Mouse (Mus musculus): ENCODE data around the gene Gm35315. TPM values are rescaled to one million over a fixed set of nuclear protein-coding genes. Genes with fewer than 3 reads are reported as not detected.
"Not testable (repeated sequence)": the region's sequence is repeated elsewhere in the genome, so short reads cannot be mapped to it uniquely, and the experiment has no call there.

Gm35315 gene
- polyA plus RNA-seq, 1 experiment from 2014 or later: 0.92 TPM

GRCm38 (mm10) chr5:110099656-110100580, 5.7 kb upstream of the Gm35315 start, which contains the start of gene Plcxd1:
TSS of gene Plcxd1 (plus strand) at chr5:110099969.
- H3K4me3 ChIP-seq (replicated peaks): peak within 1 kb of the TSS; percentile 38
- ATAC-seq (ENCODE audit: insufficient number of reproducible peaks, low FRiP score, low TSS enrichment, low read depth): peak; percentile 35; the same call in 1 of the 2 replicates

GRCm38 (mm10) chr5:110098991-110099477, 4.8 kb upstream of the Gm35315 start:
- Histone ChIP-seq H3K4me2 (replicated peaks) (no peak overlapping the region), H3K36me3 (peaks cover 12% of the 10 kb centered on the region), H3K27ac (replicated peaks) (peak overlapping the region; percentile 17), H3K27me3 (no peaks in the 10 kb centered on the region), H3K4me1 (peaks cover 29% of the 10 kb centered on the region), H3K9me3 (replicated peaks) (no peaks in the 10 kb centered on the region), H3K9ac (no peak overlapping the region), H3K4me3 (replicated peaks) (no peak overlapping the region)
- no peak for ATAC-seq (ENCODE audit: insufficient number of reproducible peaks, low FRiP score, low TSS enrichment, low read depth)
- 22% methylated on average over 1 of the region's 1 CpGs for WGBS

More at GRCm38 (mm10) chr5:110099656-110100580, 5.7 kb upstream of the Gm35315 start, which contains the start of gene Plcxd1:
- Histone ChIP-seq H3K9me3 (replicated peaks) (no peaks in the 10 kb centered on the region), H3K4me1 (peaks cover 26% of the 10 kb centered on the region), H3K36me3 (peaks cover 21% of the 10 kb centered on the region), H3K4me2 (replicated peaks) (peak within 1 kb of the TSS; percentile 83), H3K27ac (replicated peaks) (peak within 1 kb of the TSS; percentile 17), H3K27me3 (no peaks in the 10 kb centered on the region), H3K9ac (no peak within 1 kb of the TSS)
- 6% methylated on average over 25 of the region's 25 CpGs for WGBS

GRCm38 (mm10) chr5:110094847-110095213, 610 bp upstream of the Gm35315 start:
- peak overlapping the region; percentile 56 for H3K27ac ChIP-seq (replicated peaks)
- H3K4me3 ChIP-seq (replicated peaks): peak overlapping the region; percentile 56
- H3K9ac ChIP-seq: peak overlapping the region; percentile 13; the same call in 1 of the 2 replicates
- 5% methylated on average over 4 of the region's 4 CpGs for WGBS
- ATAC-seq (ENCODE audit: insufficient number of reproducible peaks, low FRiP score, low TSS enrichment, low read depth): no peak
- H3K4me2 ChIP-seq (replicated peaks): peak overlapping the region; percentile 76
- H3K36me3 ChIP-seq: no peaks in the 10 kb centered on the region
- H3K9me3 ChIP-seq (replicated peaks): no peaks in the 10 kb centered on the region
- peaks cover 4% of the 10 kb centered on the region for H3K4me1 ChIP-seq
- no peaks in the 10 kb centered on the region for H3K27me3 ChIP-seq

- Histone ChIP-seq H3K4me3 (replicated peaks) (no peak overlapping the region), H3K9me3 (replicated peaks) (no peaks in the 10 kb centered on the region), H3K9ac (no peak overlapping the region), H3K4me2 (replicated peaks) (no peak overlapping the region), H3K36me3 (no peaks in the 10 kb centered on the region), H3K4me1 (peaks cover 3% of the 10 kb centered on the region), H3K27ac (replicated peaks) (no peak overlapping the region), H3K27me3 (no peaks in the 10 kb centered on the region)
- no peak for ATAC-seq (ENCODE audit: insufficient number of reproducible peaks, low FRiP score, low TSS enrichment, low read depth)
- 69% methylated on average over 2 of the region's 2 CpGs for WGBS
Observed at GRCm38 (mm10) chr5:110091546-110091945, 2.7 kb downstream of the Gm35315 start.

DNA sequence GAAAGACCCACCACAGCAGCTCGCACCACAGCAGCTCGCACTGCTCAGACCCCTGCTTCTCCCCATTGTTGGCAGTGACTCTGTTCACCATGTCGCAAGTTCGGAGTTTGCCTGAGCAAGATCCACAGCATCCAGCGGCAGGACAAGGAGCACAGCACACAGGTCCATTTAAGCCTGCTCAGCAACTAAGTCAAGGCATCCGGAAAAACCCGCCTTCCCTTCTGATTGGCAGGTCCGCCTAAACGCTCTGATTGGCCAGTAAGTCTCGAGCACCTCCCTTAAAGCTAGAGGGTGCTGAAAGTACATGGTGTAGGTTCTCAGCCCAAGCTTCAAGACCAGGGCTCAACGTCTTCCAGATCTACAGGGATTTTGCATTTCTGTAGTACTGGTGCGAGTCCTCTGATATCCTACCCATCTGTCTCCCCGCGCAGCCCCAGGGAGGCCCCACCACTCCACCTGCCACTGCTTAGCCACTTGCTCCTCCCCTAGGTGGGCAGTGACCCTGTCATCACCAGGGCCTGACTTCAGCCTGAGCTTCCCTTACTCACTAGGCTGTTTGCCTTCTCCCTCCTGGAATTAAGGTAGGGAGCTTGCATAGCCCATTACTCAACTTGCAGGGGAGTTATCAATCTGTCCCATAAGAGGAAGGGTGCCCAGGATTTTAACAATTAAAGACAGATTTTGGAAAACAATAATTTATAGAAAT, 7.9 kb downstream of the Gm35315 start:
- 31% methylated on average over 14 of the region's 14 CpGs for WGBS
- H3K36me3 ChIP-seq: no peaks in the 10 kb centered on the region
- no peaks in the 10 kb centered on the region for H3K27me3 ChIP-seq
- H3K4me1 ChIP-seq: no peaks in the 10 kb centered on the region
- H3K4me3 ChIP-seq (replicated peaks): no peak overlapping the region
- no peak for ATAC-seq (ENCODE audit: insufficient number of reproducible peaks, low FRiP score, low TSS enrichment, low read depth)
- H3K4me2 ChIP-seq (replicated peaks): no peak overlapping the region
- 0 out of 2 replicates have a peak, but pooled peaks cover under 1% of the 10 kb centered on the region for H3K9me3 ChIP-seq (replicated peaks)
- no peak overlapping the region for H3K9ac ChIP-seq
- H3K27ac ChIP-seq (replicated peaks): no peak overlapping the region

GRCm38 (mm10) chr5:110082961-110083360, 11.3 kb downstream of the Gm35315 start:
- 78% methylated on average over 4 of the region's 4 CpGs for WGBS
- no peak for ATAC-seq (ENCODE audit: insufficient number of reproducible peaks, low FRiP score, low TSS enrichment, low read depth)
- no peaks in the 10 kb centered on the region for H3K4me1 ChIP-seq
- no peak overlapping the region for H3K4me3 ChIP-seq (replicated peaks)
- no peak overlapping the region for H3K9ac ChIP-seq
- 0 out of 2 replicates have a peak, but pooled peaks cover 16% of the 10 kb centered on the region for H3K9me3 ChIP-seq (replicated peaks)
- no peaks in the 10 kb centered on the region for H3K36me3 ChIP-seq
- no peak overlapping the region for H3K27ac ChIP-seq (replicated peaks)
- no peak overlapping the region for H3K4me2 ChIP-seq (replicated peaks)
- H3K27me3 ChIP-seq: no peaks in the 10 kb centered on the region

DNA sequence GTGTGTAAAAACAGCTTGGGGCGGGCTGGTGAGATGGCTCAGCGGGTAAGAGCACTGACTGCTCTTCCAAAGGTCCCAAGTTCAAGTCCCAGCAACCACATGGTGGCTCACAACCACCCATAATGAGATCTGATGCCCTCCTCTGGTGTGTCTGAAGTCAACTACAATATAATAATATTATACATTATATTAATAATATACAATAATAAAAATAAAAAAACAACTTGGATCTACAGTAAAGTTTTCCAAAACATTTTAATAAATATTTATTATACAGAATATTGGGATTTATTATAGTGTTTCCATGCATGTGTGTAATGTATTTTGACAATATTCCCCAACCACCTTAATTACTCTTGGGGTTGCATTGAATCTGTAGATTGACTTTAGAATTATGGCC, 21.8 kb downstream of the Gm35315 start, which contains the start of gene Gm17655:
Gene Gm17655 (minus strand): TSS at position 101 of the 400 bp plus-strand sequence.
- ATAC-seq (ENCODE audit: insufficient number of reproducible peaks, low FRiP score, low TSS enrichment, low read depth); H3K27me3 ChIP-seq; H3K9ac ChIP-seq; H3K4me3 ChIP-seq (replicated peaks); H3K4me2 ChIP-seq (replicated peaks); H3K36me3 ChIP-seq; H3K4me1 ChIP-seq; H3K27ac ChIP-seq (replicated peaks): not testable (repeated sequence)
- peaks cover 18% of the 10 kb centered on the region for H3K9me3 ChIP-seq (replicated peaks)
- WGBS: 96% methylated on average over 2 of the region's 2 CpGs

GRCm38 (mm10) chr5:110057637-110058408, 36.4 kb downstream of the Gm35315 start:
- 0 out of 2 replicates have a peak overlapping the region, but pooled peaks have one; percentile 51 for H3K27ac ChIP-seq (replicated peaks)
- no peaks in the 10 kb centered on the region for H3K9me3 ChIP-seq (replicated peaks)
- peak; percentile 93 for ATAC-seq (ENCODE audit: insufficient number of reproducible peaks, low FRiP score, low TSS enrichment, low read depth)
- H3K36me3 ChIP-seq: no peaks in the 10 kb centered on the region
- WGBS: 2% methylated on average over 19 of the region's 19 CpGs
- H3K4me1 ChIP-seq: no peaks in the 10 kb centered on the region
- H3K27me3 ChIP-seq: no peaks in the 10 kb centered on the region
- H3K4me2 ChIP-seq (replicated peaks): peak overlapping the region; percentile 50
- 0 out of 2 replicates have a peak overlapping the region, but pooled peaks have one; percentile 33 for H3K9ac ChIP-seq
- peak overlapping the region; percentile 54 for H3K4me3 ChIP-seq (replicated peaks)

Measured in embryonic facial prominence, embryonic 15.5 days (tissue).